Comparison of ENCODE assay signal across 13 mouse cellular contexts in the genomic region with DNA sequence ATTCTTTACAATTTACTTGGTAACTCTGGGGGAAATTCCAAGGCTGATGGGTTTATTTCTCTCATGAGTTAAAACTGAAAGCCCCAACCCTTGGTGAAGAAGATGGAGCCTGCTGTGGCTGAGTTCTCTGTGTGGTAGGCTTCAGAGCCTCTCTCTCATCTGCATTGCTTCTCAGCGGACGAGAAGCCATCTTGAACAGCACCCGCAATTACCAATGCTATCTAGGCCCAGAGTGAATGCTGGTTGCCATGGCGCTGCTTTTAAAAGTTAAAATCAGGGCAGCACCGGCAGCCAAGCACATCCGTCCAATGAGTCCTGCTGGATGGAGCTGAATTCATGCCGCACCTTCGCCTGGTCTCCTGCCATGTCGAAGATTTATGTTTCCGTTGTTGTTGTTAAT. TPM values are rescaled to one million over a fixed set of nuclear protein-coding genes. Genes with fewer than 3 reads are reported as not detected.
DNase-seq lines count a peak whose midpoint lies in the region; ATAC-seq lines count a peak whose summit lies in the region.
"Had no signal": no experiment of that assay in that cellular context is flagged by ENCODE, and none has a peak within 500 bp of the region (broad histone marks: within the 10 kb centered on the region; RNA-seq: fewer than 3 reads in every experiment).

No protein-coding gene starts in this region.

- H3K27ac ChIP-seq in forebrain, embryonic 12.5 days: no peak overlapping the region
- no peak overlapping the region for H3K27ac ChIP-seq in forebrain, embryonic 10.5 days
- peak overlapping the region; percentile 42; the same call in 1 of the 2 replicates for H3K27ac ChIP-seq in hindbrain, embryonic 12.5 days
- H3K27ac ChIP-seq in neural tube, embryonic 12.5 days: no peak overlapping the region

- no peak for DNase-seq in forebrain, embryonic 10.5 days (ENCODE audit: extremely low spot score, low spot score)
- DNase-seq in right cerebral cortex, adult 2 months (ENCODE audit: low spot score in 2 of 2): peak; percentile 13 to 41
- no peak for DNase-seq in right cerebral cortex, postnatal 25 days
- no peak for DNase-seq in spleen, postnatal 10 days (ENCODE audit: low spot score in 2 of 2)
- no peak for DNase-seq in spleen, adult 12 weeks (ENCODE audit: low spot score)
- DNase-seq: adrenal gland, adult 8-10 months; kidney, adult 18-20 months; liver had no signal

- no peak overlapping the region for H3K4me2 ChIP-seq in forebrain, embryonic 12.5 days
- 0 out of 2 replicates have a peak overlapping the region, but pooled peaks have one; percentile 8 for H3K4me2 ChIP-seq in hindbrain, embryonic 12.5 days (replicated peaks)
- H3K4me2 ChIP-seq in neural tube, embryonic 12.5 days (replicated peaks): peak overlapping the region; percentile 32; the same call in 1 of the 2 replicates

- H3K36me3 ChIP-seq in forebrain, embryonic 12.5 days (replicated peaks): no peaks in the 10 kb centered on the region
- H3K36me3 ChIP-seq in forebrain, embryonic 10.5 days (replicated peaks): no peaks in the 10 kb centered on the region
- H3K36me3 ChIP-seq in hindbrain, embryonic 12.5 days: no peaks in the 10 kb centered on the region
- H3K36me3 ChIP-seq in neural tube, embryonic 12.5 days: no peaks in the 10 kb centered on the region
- H3K36me3 ChIP-seq: heart, embryonic 15.5 days had no signal

- 0 out of 2 replicates have a peak, but pooled peaks have one; percentile 20 for ATAC-seq in forebrain, embryonic 12.5 days (ENCODE audit: low FRiP score)
- ATAC-seq in hindbrain, embryonic 12.5 days (ENCODE audit: low FRiP score): peak; percentile 69
- peak; percentile 57 for ATAC-seq in neural tube, embryonic 12.5 days (ENCODE audit: low FRiP score, low read depth)

- H3K27me3 ChIP-seq in forebrain, embryonic 12.5 days: no peaks in the 10 kb centered on the region
- H3K27me3 ChIP-seq in forebrain, embryonic 10.5 days (ENCODE audit: poor library complexity, severe bottlenecking): no peaks in the 10 kb centered on the region
- no peaks in the 10 kb centered on the region for H3K27me3 ChIP-seq in hindbrain, embryonic 12.5 days
- H3K27me3 ChIP-seq in neural tube, embryonic 12.5 days (replicated peaks): no peaks in the 10 kb centered on the region
- H3K27me3 ChIP-seq: heart, embryonic 15.5 days had no signal

- 77% methylated on average over 10 of the region's 10 CpGs for WGBS in forebrain, embryonic 12.5 days
- WGBS in forebrain, embryonic 10.5 days: 87% methylated on average over 10 of the region's 10 CpGs
- 51% methylated on average over 10 of the region's 10 CpGs for WGBS in hindbrain, embryonic 12.5 days
- WGBS in neural tube, embryonic 12.5 days: 52% methylated on average over 10 of the region's 10 CpGs

- H3K9ac ChIP-seq in forebrain, embryonic 12.5 days: no peak overlapping the region
- H3K9ac ChIP-seq in hindbrain, embryonic 12.5 days: no peak overlapping the region
- H3K9ac ChIP-seq in neural tube, embryonic 12.5 days: no peak overlapping the region
- H3K9ac ChIP-seq: heart, embryonic 15.5 days had no signal

- H3K4me1 ChIP-seq in forebrain, embryonic 12.5 days: peaks cover 10% of the 10 kb centered on the region; the same call in 1 of the 2 replicates
- peaks cover 14% of the 10 kb centered on the region for H3K4me1 ChIP-seq in forebrain, embryonic 10.5 days
- H3K4me1 ChIP-seq in hindbrain, embryonic 12.5 days: peaks cover 15% of the 10 kb centered on the region
- H3K4me1 ChIP-seq in neural tube, embryonic 12.5 days: peaks cover 16% of the 10 kb centered on the region

- H3K9me3 ChIP-seq in forebrain, embryonic 12.5 days: no peaks in the 10 kb centered on the region
- 0 out of 2 replicates have a peak, but pooled peaks cover 4% of the 10 kb centered on the region for H3K9me3 ChIP-seq in forebrain, embryonic 10.5 days
- no peaks in the 10 kb centered on the region for H3K9me3 ChIP-seq in hindbrain, embryonic 12.5 days (replicated peaks)
- H3K9me3 ChIP-seq in neural tube, embryonic 12.5 days: no peaks in the 10 kb centered on the region
- H3K9me3 ChIP-seq: heart, embryonic 15.5 days had no signal

- no peak overlapping the region for H3K4me3 ChIP-seq in forebrain, embryonic 12.5 days (replicated peaks)
- H3K4me3 ChIP-seq in forebrain, embryonic 10.5 days: no peak overlapping the region
- no peak overlapping the region for H3K4me3 ChIP-seq in hindbrain, embryonic 12.5 days
- no peak overlapping the region for H3K4me3 ChIP-seq in neural tube, embryonic 12.5 days
- H3K4me3 ChIP-seq: heart, embryonic 15.5 days; myocyte had no signal

RNA-seq across cellular contexts. Expression of a gene that starts 42.5 kb away (rescaled TPM):
- 666 and 676 TPM in 2 replicates for polyA plus RNA-seq in forebrain, embryonic 12.5 days (2016; fragmentation: Nextera tagmentation; extraction: Ambion mirVana)
- 744 and 763 TPM in 2 replicates for polyA plus RNA-seq in forebrain, embryonic 10.5 days (2016; fragmentation: Nextera tagmentation; extraction: Ambion mirVana)
- 659 and 677 TPM in 2 replicates for polyA plus RNA-seq in hindbrain, embryonic 12.5 days (2016; fragmentation: Nextera tagmentation; extraction: Ambion mirVana)
- polyA plus RNA-seq in neural tube, embryonic 12.5 days (2016; fragmentation: Nextera tagmentation; extraction: Ambion mirVana): 680 and 689 TPM in 2 replicates

Comparison
In these comparisons a context has a peak if more than half of its experiments do, and no peak if none do; other contexts are left out.
1. DNase-seq: peak in right cerebral cortex, adult 2 months (2 of 2); none in forebrain, embryonic 10.5 days (single experiment), right cerebral cortex, postnatal 25 days (single experiment), spleen, postnatal 10 days (0 of 2) and spleen, adult 12 weeks (single experiment).
2. Peak in every context shown above with its lines, with median percentiles within 50 percentile points of each other: ATAC-seq.